ENCODE assay signal across 8 mouse cellular contexts in genomic region chr6:113668287-113669154, GRCm38 (mm10). TPM values are rescaled to one million over a fixed set of nuclear protein-coding genes. Genes with fewer than 3 reads are reported as not detected.
DNase-seq lines count a peak whose midpoint lies in the region; ATAC-seq and TF ChIP-seq lines count a peak whose summit lies in the region.

No protein-coding gene starts in this region.

- peak overlapping the region; percentile 15; the same call in 1 of the 2 replicates for H3K4me2 ChIP-seq in liver, embryonic 16.5 days (ENCODE audit: low read depth, low read length)

- H3K36me3 ChIP-seq in liver, embryonic 16.5 days (ENCODE audit: control insufficient read depth, insufficient read depth): peaks cover 8% of the 10 kb centered on the region; the same call in 1 of the 2 replicates
- peaks cover 35% of the 10 kb centered on the region for H3K36me3 ChIP-seq in small intestine, adult 2 months (ENCODE audit: control insufficient read depth, insufficient read depth, low read length)

- H3K9ac ChIP-seq in liver, embryonic 16.5 days (ENCODE audit: low read depth, low read length): 0 out of 2 replicates have a peak overlapping the region, but pooled peaks have one; percentile 14

- DNase-seq in layer of hippocampus, adult 2 months (ENCODE audit: low spot score in 2 of 2): no peak
- no peak for DNase-seq in layer of hippocampus, postnatal 10 days (ENCODE audit: low spot score in 2 of 2)
- peak; percentile 37 for DNase-seq in embryo, embryonic 10.5 days (ENCODE audit: low spot score)
- DNase-seq in cerebellum, postnatal 14 days: no peak
- DNase-seq in left cerebral cortex, adult 9 months (ENCODE audit: low spot score in 2 of 2): no peak

- peak overlapping the region; percentile 79 for H3K27ac ChIP-seq in layer of hippocampus, adult 2 months
- H3K27ac ChIP-seq in liver, embryonic 16.5 days (ENCODE audit: low read length): peak overlapping the region; percentile 48
- H3K27ac ChIP-seq in small intestine, adult 2 months (ENCODE audit: insufficient read depth, low read depth, low read length): peak overlapping the region; percentile 94

- H3K4me1 ChIP-seq in liver, embryonic 16.5 days (ENCODE audit: control insufficient read depth, low read depth, low read length): peaks cover 15% of the 10 kb centered on the region
- H3K4me1 ChIP-seq in small intestine, adult 2 months (ENCODE audit: control insufficient read depth, insufficient read depth, insufficient read length, low read length): peaks cover 44% of the 10 kb centered on the region

- ATAC-seq in hematopoietic stem cell, adult 5-6 weeks (replicated peaks in 1 of 2; ENCODE audit: insufficient read depth in 1 of 2, low FRiP score in 2 of 2, low TSS enrichment in 1 of 2, low read depth in 1 of 2, poor library complexity in 2 of 2, severe bottlenecking in 2 of 2): peak; percentile 84 to 86
- ATAC-seq in liver, embryonic 16.5 days (ENCODE audit: low read depth): peak; percentile 74

- 12% methylated on average over 15 of the region's 15 CpGs for WGBS in liver, embryonic 16.5 days (ENCODE audit: insufficient replicate concordance)
- WGBS in small intestine, adult 2 months: 8% methylated on average over 15 of the region's 15 CpGs

- TF ChIP-seq POLR2A in small intestine, adult 2 months (IDR thresholded peaks at IDR 0.05; ENCODE audit: low read depth, low read length): no peak; the same call in 1 of the 2 replicates

- no peaks in the 10 kb centered on the region for H3K27me3 ChIP-seq in liver, embryonic 16.5 days (ENCODE audit: control insufficient read depth, insufficient read depth, low read depth, low read length)
- H3K27me3 ChIP-seq in small intestine, adult 2 months (ENCODE audit: control insufficient read depth, insufficient read depth, low read length): no peaks in the 10 kb centered on the region

- H3K4me3 ChIP-seq in layer of hippocampus, adult 2 months: no peak overlapping the region
- H3K4me3 ChIP-seq in liver, embryonic 16.5 days (ENCODE audit: low read depth, low read length): no peak overlapping the region
- H3K4me3 ChIP-seq in small intestine, adult 2 months (ENCODE audit: low read depth, low read length): peak overlapping the region; percentile 13; the same call in 1 of the 2 replicates

- H3K9me3 ChIP-seq in liver, embryonic 16.5 days (replicated peaks; ENCODE audit: control insufficient read depth, low read length): 0 out of 2 replicates have a peak, but pooled peaks cover 2% of the 10 kb centered on the region

- no peak for TF ChIP-seq CTCF in layer of hippocampus, adult 2 months (conservative IDR thresholded peaks at IDR 0.05)
- no peak for TF ChIP-seq CTCF in small intestine, adult 2 months (IDR thresholded peaks at IDR 0.05; ENCODE audit: extremely low read depth, insufficient read length, insufficient replicate concordance, low read depth, low read length)

RNA-seq across cellular contexts. Expression of gene Tatdn2, which starts 28.3 kb away (rescaled TPM):
- total RNA-seq in layer of hippocampus, adult 2 months (2021): 10 to 100 TPM; 60.4 to 67.8 TPM
- 10 to 100 TPM; 59.7 to 74.3 TPM for total RNA-seq in layer of hippocampus, postnatal 10 days (2021)
- total RNA-seq in hematopoietic stem cell, adult 5-6 weeks (2017): 120 and 137 TPM in 2 replicates
- polyA plus RNA-seq in liver, embryonic 16.5 days (2015; fragmentation: Nextera tagmentation; extraction: Ambion mirVana): 0.40 and 0.47 TPM in 2 replicates
- polyA plus RNA-seq in small intestine, adult 2 months (2012; rRNA removed): 11.3 and 16.6 TPM in 2 replicates

RNA-seq across cellular contexts. Expression of gene Irak2, which starts 30.3 kb away (rescaled TPM):
- total RNA-seq in layer of hippocampus, adult 2 months (2021): 10 to 100 TPM; 16.6 to 18.8 TPM
- total RNA-seq in layer of hippocampus, postnatal 10 days (2021): 10 to 100 TPM; 15.0 TPM
- 20.7 and 30.8 TPM in 2 replicates for total RNA-seq in hematopoietic stem cell, adult 5-6 weeks (2017)
- 12.4 and 13.2 TPM in 2 replicates for polyA plus RNA-seq in liver, embryonic 16.5 days (2015; fragmentation: Nextera tagmentation; extraction: Ambion mirVana)
- polyA plus RNA-seq in small intestine, adult 2 months (2012; rRNA removed): 35.4 and 97.6 TPM in 2 replicates

RNA-seq across cellular contexts. Expression of gene Vhl, which starts 44.8 kb away (rescaled TPM):
- total RNA-seq in layer of hippocampus, adult 2 months (2021): 10 to 100 TPM; 44.3 to 44.9 TPM
- 10 to 100 TPM; 65.8 to 70.5 TPM for total RNA-seq in layer of hippocampus, postnatal 10 days (2021)
- 13.5 and 18.6 TPM in 2 replicates for total RNA-seq in hematopoietic stem cell, adult 5-6 weeks (2017)
- 9.0 and 9.1 TPM in 2 replicates for polyA plus RNA-seq in liver, embryonic 16.5 days (2015; fragmentation: Nextera tagmentation; extraction: Ambion mirVana)
- polyA plus RNA-seq in small intestine, adult 2 months (2012; rRNA removed): 6.0 and 7.8 TPM in 2 replicates

RNA-seq across cellular contexts. Expression of gene Ghrl, which starts 51.2 kb away (rescaled TPM):
- not detected for total RNA-seq in layer of hippocampus, adult 2 months (2021)
- under 1 TPM in 1 of 2 experiments, not detected in 1; 0.69 TPM for total RNA-seq in layer of hippocampus, postnatal 10 days (2021)
- total RNA-seq in hematopoietic stem cell, adult 5-6 weeks (2017): not detected in 2 replicates
- 0.11 and 1.9 TPM in 2 replicates for polyA plus RNA-seq in liver, embryonic 16.5 days (2015; fragmentation: Nextera tagmentation; extraction: Ambion mirVana)
- 14.0 and 50.2 TPM in 2 replicates for polyA plus RNA-seq in small intestine, adult 2 months (2012; rRNA removed)
